Mouse (Mus musculus): ENCODE data around the gene Procr.

GRCm38 (mm10) chr2:155802761-155803160 lies 51.8 kb downstream of the Procr start:
- no peak for TF ChIP-seq GATA1 (IDR thresholded peaks at IDR 0.05; ENCODE audit: low read length)
- no peak for TF ChIP-seq TAL1 (IDR thresholded peaks at IDR 0.05; ENCODE audit: low read length)
